Mouse (Mus musculus) gastrocnemius, postnatal 10 days (tissue): Measurements from ENCODE around the gene 1700061G19Rik. TPM values are rescaled to one million over a fixed set of nuclear protein-coding genes. Genes with fewer than 3 reads are reported as not detected.

Experiments
- DNase-seq: peaks from one replicate; pipeline ENCODE4 v3.0.0; 2021; ENCODE audit warnings: mixed read lengths
- long read RNA-seq, 2 experiments: library from polyadenylated mRNA; stranded (forward); transcript quantifications; one replicate each; pipeline ENCODE4 v2.0.0; 2021
- total RNA-seq, 2 experiments: library from RNA; stranded (reverse); gene quantifications; 2 replicates each; pipeline ENCODE4 v1.2.3; 2021

1700061G19Rik gene
- total RNA-seq, result under 1 TPM in 1 of 2 experiments, not detected in 1; 0.11 TPM
- long read RNA-seq, experiment 1, partial matches to known transcripts, result 0 of 4 reads
- long read RNA-seq, experiment 1, other reads (novel, unspliced or antisense), result 4 of 4 reads
- long read RNA-seq, experiment 2, partial matches to known transcripts, result 1 of 2 reads
- long read RNA-seq, experiment 2, other reads (novel, unspliced or antisense), result 1 of 2 reads

DNA sequence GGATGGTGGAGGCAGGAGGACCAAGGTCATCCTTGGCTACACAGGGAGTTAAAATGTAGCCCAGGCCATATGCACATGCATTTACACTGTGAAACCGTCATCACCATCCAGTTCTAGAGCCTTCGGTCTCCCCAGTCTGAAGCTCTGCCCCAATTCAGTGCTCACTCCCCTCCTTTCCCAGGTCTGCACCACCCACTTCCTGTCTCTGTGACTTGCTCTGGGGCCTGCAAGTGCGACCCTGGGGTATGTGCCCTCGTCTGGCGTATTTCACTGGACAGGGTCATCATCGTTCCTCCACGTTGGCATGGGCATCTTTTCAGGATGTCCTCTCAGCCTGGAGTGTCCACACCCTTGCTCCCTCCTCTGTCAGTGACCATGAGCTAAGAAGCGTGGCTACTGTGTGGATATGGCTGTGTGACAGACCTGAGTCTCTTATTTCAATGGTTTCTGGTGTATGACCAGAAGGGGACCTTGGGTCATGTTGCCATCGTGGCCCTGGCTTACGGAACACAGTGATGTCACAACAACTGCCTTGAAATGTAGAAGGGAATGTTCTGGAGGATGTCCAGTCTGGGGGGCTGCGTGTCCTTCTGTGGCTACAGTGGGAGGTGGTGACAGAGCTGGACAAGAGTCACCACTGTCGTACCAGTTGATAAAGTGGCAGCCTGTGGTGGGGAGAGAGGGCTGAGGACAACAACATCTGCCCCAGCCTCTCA, at the start of gene 1700061G19Rik:
Gene 1700061G19Rik (plus strand): TSS at position 542 of the 716 bp plus-strand sequence.
- DNase-seq, result no peak

DNA sequence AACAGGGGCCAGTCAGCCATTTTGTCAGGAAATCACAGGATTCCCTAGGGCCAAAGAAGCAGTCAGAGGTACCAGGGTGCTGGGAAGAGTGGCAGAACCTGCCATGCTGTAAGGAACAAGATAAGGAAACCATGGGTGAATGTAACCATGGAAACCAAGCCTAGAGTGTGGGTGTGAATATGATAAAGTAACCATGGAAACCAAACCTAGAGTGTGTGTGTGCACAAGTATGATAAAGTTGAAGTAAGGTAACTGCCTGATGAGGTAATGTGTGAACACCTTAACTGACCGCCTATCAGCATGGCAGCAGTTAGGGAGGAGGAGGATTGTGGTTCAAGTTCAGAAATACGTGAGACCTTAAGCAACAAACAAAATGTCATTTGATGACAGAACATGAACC, 48.6 kb upstream of the 1700061G19Rik start:
- no peak for DNase-seq

DNA sequence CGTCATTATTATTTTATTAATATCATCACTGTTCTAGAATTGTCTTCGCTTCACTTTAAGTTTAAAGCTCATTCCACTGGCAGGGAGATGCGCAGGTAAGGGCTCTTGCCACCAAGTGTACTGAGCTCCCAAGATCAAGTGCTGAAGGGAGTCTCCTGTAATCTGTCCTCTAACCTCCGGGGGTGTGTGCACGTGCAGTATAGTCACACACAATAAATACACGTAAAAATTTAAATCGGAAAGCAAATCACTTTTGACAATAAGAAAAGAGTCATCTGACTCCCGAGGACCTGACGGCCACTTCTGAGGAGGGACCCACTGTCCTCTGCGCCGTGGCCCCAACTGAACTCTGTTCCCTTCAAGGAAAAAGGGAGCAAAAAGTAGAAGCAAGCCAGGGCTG, 46.1 kb upstream of the 1700061G19Rik start:
- DNase-seq, result no peak

DNA sequence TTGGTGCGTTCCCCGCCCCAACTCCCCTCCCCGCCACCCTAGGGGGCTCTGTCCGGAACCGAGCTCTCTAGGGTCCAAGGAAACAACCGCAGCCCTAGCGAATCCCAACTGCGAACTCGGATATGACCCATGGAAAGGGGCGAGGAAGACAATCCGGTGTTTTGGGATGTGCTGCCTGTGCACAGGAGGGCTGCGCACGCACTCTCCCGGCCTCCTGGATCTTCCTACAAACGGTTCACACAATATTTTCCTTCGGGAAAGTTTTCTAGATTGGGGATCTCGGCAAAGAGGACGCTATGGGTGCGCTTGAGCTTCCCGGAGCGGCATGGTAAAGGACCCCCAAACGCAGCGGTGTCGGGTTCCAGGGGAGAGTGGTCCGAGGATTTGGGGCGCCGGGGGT, 45.5 kb upstream of the 1700061G19Rik start:
- DNase-seq, result no peak

GRCm38 (mm10) chr17:56830411-56831110, 44.7 kb upstream of the 1700061G19Rik start, which contains the start of gene Rfx2:
TSS of gene Rfx2 (minus strand) at chr17:56831013.
- no peak for DNase-seq

- DNase-seq, result peak; percentile 99
These were observed 44.0 kb upstream of the 1700061G19Rik start for GRCm38 (mm10) chr17:56831111-56831816.

- no peak for DNase-seq
These were observed 42.4 kb upstream of the 1700061G19Rik start for GRCm38 (mm10) chr17:56832918-56833317.

GRCm38 (mm10) chr17:56833381-56833780, 41.9 kb upstream of the 1700061G19Rik start:
- no peak for DNase-seq

DNA sequence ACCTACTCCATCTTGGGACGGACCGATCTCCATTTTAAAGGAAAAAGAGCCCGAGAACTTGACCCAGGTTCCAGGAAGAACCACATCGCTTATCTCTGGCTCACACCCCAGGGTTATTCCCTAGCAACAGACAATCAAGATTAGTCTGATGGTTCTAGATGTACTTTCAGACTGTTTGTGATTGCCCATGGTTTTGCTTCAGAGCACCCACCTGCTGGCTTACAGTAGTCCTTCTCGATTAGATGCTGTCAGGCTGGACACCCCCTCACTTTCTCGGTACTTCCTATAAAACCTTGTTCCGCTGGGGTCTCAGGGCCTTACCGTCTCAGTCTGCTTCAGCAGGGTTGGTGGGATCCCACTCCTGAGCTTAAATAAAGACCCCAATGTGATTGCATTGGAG, 38.9 kb upstream of the 1700061G19Rik start:
- no peak for DNase-seq

GRCm38 (mm10) chr17:56840524-56840923, 34.8 kb upstream of the 1700061G19Rik start:
- DNase-seq, result no peak

- DNase-seq, result no peak
These were observed 33.1 kb upstream of the 1700061G19Rik start for GRCm38 (mm10) chr17:56842173-56842572.

DNA sequence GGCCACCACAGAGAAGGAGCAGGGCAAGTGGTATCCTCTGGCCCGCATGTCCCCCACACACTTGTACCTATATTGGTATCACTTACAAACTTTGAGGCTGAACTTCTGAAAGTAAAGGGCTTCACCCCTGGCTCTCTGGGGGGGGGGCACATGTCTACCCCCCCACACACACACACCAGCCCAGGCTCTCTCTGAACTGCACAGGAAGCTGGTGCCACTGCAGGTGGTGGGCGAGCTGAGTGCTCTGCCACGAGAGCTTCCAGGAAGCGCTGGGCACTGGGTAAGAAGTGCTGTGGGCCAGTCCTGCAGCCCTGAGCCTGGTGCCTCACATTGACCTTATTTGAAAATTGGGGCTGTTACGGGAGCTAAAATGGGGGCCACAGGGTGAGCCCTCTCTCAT, 31.6 kb upstream of the 1700061G19Rik start:
- DNase-seq, result no peak

DNA sequence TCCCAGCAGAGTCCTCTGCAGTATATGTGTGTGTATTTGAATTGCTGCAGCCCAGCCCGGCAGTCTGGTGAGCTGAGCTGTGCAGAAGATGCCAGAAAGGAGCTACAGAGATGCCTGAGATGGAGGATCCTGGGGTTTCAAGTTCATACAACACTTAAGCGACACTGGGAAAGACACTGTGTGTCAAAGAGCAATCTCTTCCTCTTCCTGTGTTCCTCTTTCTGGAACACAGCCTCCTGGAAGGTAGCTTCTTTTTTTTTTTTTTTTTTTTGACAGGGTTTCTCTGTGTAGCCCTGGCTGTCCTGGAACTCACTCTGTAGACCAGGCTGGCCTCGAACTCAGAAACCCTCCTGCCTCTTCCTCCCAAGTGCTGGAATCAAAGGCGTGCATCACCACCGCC, 26.5 kb upstream of the 1700061G19Rik start:
- DNase-seq, result no peak

DNA sequence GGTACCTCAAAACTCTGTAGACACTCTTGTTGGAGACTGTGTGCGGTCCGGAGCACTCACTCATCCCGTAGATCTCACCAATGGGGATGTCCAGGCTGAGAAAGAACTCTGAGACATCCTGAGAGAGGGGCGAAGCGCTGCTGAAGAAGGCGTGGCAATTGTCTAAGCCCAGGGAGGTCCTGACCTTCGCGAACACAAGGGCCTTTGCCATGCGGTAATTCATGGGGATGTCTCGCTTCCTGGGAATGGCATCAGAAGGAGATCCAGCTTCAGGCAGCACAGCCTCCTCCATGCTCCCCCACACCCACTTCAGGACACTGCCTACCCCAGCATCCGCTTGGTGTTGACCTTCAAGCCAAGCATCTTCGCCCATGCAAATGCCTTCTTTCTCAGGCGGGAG, 25.6 kb upstream of the 1700061G19Rik start:
- no peak for DNase-seq

DNA sequence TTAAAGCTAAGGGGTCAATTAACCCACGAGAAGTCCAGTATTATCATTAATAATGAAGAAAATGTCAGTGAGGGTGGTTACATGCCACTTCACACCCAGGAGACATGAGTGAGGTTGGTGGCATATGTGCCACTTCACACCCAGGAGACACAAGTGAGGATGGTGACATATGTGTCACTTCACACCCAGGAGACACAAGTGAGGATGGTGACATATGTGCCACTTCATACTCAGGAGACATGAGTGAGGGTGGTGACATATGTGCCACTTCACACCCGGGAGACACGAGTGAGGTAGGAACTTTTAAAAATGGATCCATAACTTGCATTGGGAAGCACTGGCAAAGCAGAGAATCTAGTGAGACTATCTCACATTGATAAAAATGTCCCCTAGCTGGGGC, 24.1 kb upstream of the 1700061G19Rik start:
- DNase-seq, result no peak

DNA sequence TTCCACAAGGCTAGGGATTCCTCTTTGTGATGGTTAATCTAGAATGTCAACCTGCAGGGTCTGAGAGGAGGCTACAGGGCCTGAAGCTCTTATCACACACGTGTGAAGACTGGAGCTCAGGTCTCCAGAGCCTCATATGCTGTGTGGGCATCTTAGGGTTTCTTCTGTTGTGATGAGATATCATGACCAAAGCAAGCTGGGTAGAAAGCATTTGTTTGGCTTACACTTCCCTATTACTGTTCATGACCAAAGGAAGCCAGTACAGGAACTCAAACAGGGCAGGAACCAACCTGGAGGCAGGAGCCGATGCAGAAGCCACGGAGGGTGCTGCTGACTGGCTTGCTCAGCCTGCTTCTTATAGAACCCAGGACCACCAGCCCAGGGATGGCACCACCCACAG, 19.9 kb upstream of the 1700061G19Rik start:
- DNase-seq, result no peak

DNA sequence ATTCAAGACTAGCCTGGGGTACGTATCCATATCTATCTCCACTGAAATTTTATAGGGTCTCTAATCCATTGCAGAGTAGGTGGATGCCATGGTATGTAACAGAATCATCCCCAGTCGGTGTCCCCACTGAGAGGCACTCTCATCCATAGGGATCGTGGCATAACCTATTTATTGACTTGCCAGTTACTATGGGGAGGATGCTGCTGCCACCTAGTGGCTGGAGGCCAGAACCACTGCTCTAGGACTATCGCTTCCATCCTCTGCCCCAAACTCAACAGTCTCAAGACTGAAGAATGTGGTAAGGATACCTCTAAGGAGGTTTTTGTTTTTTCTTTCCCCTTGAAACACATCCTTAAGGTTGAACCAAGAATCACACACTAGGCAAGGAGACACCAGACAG, 17.1 kb upstream of the 1700061G19Rik start:
- DNase-seq, result peak; percentile 75

DNA sequence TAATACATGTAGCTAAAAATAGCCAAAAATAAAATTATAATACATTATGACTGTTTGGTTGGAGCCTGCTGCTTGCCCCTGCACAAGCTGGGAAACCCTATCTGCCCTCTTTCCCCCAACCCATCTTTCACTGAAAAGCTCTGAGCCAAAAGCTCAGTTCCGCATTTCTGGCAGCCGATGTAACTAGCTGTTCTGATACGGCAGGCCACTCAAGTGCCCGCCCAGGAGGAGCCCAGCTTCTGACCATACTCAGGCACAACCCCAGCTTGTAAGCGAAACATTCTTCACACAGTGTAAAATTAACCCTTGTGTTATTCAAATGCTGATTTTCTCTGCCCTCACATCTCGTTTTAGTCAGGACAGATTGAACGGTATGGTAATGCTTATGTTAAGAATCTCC, 16.4 kb upstream of the 1700061G19Rik start:
- DNase-seq, result no peak

DNA sequence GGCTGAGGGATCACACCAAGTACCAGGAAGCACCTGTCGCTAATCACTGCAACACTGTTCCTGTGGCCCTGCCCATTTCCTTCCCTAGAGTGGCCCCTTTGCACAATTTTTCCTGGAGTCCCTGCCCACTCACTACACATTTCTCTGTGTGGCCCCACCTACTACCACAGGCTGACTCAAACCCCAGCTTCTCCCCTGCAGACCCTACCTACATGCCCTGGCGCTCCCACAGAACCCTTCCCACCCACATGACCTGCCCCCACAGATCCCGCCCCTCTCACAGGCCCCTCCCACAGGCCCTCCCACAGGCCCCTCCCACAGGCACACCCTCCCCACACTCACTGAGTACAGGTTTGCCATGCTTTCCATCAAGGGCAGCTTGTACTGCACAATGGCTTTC, 14.1 kb upstream of the 1700061G19Rik start:
- DNase-seq, result no peak

GRCm38 (mm10) chr17:56866071-56866470, 9.2 kb upstream of the 1700061G19Rik start:
- peak; percentile 20 for DNase-seq

- no peak for DNase-seq
These were observed 5.7 kb upstream of the 1700061G19Rik start for GRCm38 (mm10) chr17:56869481-56869977.

DNA sequence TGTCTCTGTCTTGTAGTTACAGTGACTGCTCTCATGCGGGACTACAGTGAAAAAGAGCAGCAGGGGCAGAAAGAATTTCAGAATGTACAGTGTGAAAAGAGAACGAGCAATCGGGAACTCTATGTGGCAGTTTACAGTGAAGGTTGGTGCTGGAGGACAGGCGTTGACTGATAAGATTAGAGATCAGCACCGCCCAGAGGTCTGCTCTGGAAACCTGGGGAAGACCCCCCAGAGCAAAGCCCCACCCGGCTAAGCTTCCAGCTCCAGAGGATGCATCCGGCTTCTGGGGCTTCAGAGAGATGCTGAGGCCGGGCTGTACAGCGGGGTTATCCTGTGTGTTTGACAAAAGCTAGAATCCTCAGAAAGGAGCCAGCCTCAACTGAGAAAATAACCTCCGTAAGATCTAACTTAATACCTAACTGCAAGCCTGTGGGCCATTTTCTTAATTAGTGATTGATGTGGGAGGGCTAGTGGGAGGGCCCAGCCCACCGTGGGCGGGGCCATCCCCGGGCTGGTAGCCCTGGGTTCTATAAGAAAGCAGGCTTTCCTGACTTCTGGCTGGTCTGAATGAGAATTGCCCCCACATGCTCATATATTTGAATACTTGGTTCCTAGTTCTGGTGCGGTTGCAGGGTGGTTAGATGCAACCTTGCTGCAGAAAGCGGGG, 4.9 kb upstream of the 1700061G19Rik start:
- no peak for DNase-seq
